Mouse (Mus musculus) urinary bladder, adult 18-20 months (tissue): ENCODE data around the gene Parp1.
"Not testable (repeated sequence)": the region's sequence is repeated elsewhere in the genome, so short reads cannot be mapped to it uniquely, and the experiment has no call there.

Source experiments
- DNase-seq, 2 experiments: peaks; one replicate each; pipeline ENCODE4 v3.0.0; 2022; ENCODE audit warnings: low spot score in 2 of 2, mixed read lengths in 2 of 2

Gene Parp1

GRCm38 (mm10) chr1:180637796-180638195, 69.1 kb downstream of the Parp1 start:
- DNase-seq = not testable (repeated sequence)

GRCm38 (mm10) chr1:180639416-180640401, 71.0 kb downstream of the Parp1 start:
- no peak for DNase-seq

GRCm38 (mm10) chr1:180640605-180641125, 71.9 kb downstream of the Parp1 start:
- peak in 1 of 2 experiments; percentile 2 for DNase-seq

- peak; percentile 83 to 96 for DNase-seq
These were observed 72.4 kb downstream of the Parp1 start, which contains the start of gene Lin9 for GRCm38 (mm10) chr1:180641137-180641517. Gene Lin9 (plus strand): TSS chr1:180641150.

- DNase-seq = no peak
These were observed 72.9 kb downstream of the Parp1 start for GRCm38 (mm10) chr1:180641518-180642227.

- DNase-seq = no peak
These were observed 73.5 kb downstream of the Parp1 start for GRCm38 (mm10) chr1:180642228-180642564.
